Mouse (Mus musculus) embryonic fibroblast, embryonic 13.5 days (primary cell): Measurements from ENCODE around the gene Apbb1ip. TPM values are rescaled to one million over a fixed set of nuclear protein-coding genes. Genes with fewer than 3 reads are reported as not detected.

Experiments used
- H3K27ac ChIP-seq: 2 replicates; pipeline ENCODE4 v1.5.1; 2012; ENCODE audit warnings: low read length, control low read depth, inconsistent platforms; ENCODE audit not compliant: insufficient read depth
- H3K4me1 ChIP-seq: 2 replicates; pipeline ENCODE4 v1.6.1; 2011; ENCODE audit warnings: low read length; ENCODE audit not compliant: control insufficient read depth, insufficient read depth
- H3K4me3 ChIP-seq: 2 replicates; pipeline ENCODE4 v1.5.1; 2011; ENCODE audit warnings: mild to moderate bottlenecking, control low read depth, low read length; ENCODE audit not compliant: insufficient read depth
- CTCF ChIP-seq: IDR thresholded peaks from 2 replicates; pipeline ENCODE4 v1.5.1; 2011; ENCODE audit warnings: mild to moderate bottlenecking, control low read depth, low read length, moderate library complexity, borderline replicate concordance; ENCODE audit not compliant: insufficient read depth
- POLR2A ChIP-seq: IDR thresholded peaks from 2 replicates; pipeline ENCODE4 v1.6.1; 2011; ENCODE audit warnings: low read depth, mild to moderate bottlenecking, control low read depth, low read length, moderate library complexity
- polyA plus RNA-seq: library from polyadenylated mRNA; stranded (reverse); fragments of >200 nt; gene quantifications from 2 replicates; pipeline ENCODE4 v1.2.4, GENCODE M21; 2011; ENCODE audit warnings: low read depth; ENCODE audit not compliant: missing spikeins, insufficient read length

Gene Apbb1ip
- polyA plus RNA-seq, 1 experiment = 34.8 TPM

DNA sequence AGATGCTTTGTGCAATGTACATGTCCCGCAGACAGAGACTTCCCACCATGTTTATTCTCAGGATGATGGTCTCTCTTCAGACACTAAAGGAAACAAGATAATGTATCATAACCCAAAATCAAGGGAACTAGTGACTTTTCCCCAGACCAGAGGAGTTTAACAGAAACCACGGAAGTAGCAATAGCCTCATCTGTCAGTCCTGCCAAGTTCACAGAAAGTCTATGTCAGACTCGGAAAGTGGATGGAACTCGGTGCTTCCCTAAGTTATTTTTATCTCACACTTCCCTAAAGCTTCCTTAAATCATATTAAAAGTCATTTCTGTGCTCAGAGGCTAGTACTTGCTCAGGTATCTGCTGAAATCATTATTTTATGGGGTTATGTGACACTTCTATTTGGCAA, 21.4 kb upstream of the Apbb1ip start:
- no peak overlapping the region for H3K4me3 ChIP-seq
- no peaks in the 10 kb centered on the region for H3K4me1 ChIP-seq
- H3K27ac ChIP-seq = no peak overlapping the region
- TF ChIP-seq CTCF (no peak), POLR2A (no peak)

GRCm38 (mm10) chr2:22753461-22754075, 20.3 kb upstream of the Apbb1ip start:
- Histone ChIP-seq H3K4me1 (no peaks in the 10 kb centered on the region), H3K27ac (no peak overlapping the region), H3K4me3 (no peak overlapping the region)
- TF ChIP-seq CTCF (no peak), POLR2A (no peak)

DNA sequence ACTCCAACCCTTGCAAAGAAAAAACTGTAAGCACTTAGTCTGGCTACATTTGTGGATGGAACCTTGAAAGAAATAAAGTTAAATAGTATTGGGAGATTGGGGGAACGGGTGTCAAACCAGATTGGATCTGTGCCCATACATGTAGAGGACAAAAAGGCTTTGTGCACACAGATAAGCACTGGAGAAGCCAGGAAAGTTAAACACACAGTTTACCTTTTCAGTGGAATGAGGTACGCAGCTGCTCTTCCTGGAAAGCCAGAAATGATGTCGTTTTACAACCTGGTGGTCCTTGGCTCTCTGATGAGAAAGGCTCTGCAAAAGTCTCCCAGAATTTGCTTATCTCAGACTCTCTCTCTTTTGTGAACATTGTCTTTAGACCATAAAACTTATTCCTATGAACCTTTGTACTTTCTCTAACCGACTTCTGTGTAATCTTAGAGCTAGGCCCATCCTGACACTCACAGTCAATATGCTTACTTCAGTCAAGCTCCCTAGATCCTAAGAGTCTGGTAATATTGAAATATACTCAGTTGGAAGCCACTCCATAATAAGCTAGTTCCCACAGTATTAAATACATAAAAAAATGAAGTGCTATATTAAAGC, 19.6 kb upstream of the Apbb1ip start:
- no peak overlapping the region for H3K4me3 ChIP-seq
- no peaks in the 10 kb centered on the region for H3K4me1 ChIP-seq
- H3K27ac ChIP-seq = no peak overlapping the region
- TF ChIP-seq POLR2A (no peak), CTCF (no peak)

DNA sequence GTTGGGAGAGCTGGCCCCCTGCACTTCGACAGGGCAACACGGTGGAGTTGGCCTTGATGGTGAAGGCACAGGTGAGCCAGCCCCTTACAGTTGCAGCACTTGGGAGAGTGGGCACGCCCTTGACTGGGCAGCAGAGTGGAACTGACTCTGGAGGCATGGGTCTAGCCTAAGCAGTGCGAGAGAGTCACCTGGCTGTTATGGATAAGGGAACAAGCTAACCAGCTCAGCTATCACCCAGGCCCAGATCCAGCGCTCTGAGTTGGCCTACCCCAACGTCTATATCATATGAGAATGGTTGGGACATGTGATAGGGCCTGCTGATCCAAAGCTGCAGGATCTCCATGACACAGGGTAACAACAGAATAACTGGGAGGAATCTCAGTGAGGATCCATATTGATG, 18.3 kb upstream of the Apbb1ip start:
- H3K4me1 ChIP-seq = no peaks in the 10 kb centered on the region
- TF ChIP-seq POLR2A (no peak), CTCF (no peak)
- H3K4me3 ChIP-seq = no peak overlapping the region
- H3K27ac ChIP-seq = no peak overlapping the region

- TF ChIP-seq POLR2A (no peak), CTCF (peak; percentile 2; the same call in 1 of the 2 replicates)
These were observed 15.5 kb upstream of the Apbb1ip start for GRCm38 (mm10) chr2:22758310-22758972.

GRCm38 (mm10) chr2:22760452-22760851, 13.4 kb upstream of the Apbb1ip start:
- TF ChIP-seq POLR2A (no peak), CTCF (no peak)
- peaks cover 4% of the 10 kb centered on the region; the same call in 1 of the 2 replicates for H3K4me1 ChIP-seq
- H3K27ac ChIP-seq = peak overlapping the region; percentile 29; the same call in 1 of the 2 replicates
- no peak overlapping the region for H3K4me3 ChIP-seq

More at GRCm38 (mm10) chr2:22758310-22758972, 15.5 kb upstream of the Apbb1ip start:
- Histone ChIP-seq H3K4me3 (no peak overlapping the region), H3K4me1 (peaks cover 4% of the 10 kb centered on the region; the same call in 1 of the 2 replicates), H3K27ac (no peak overlapping the region)

- Histone ChIP-seq H3K4me3 (no peak overlapping the region), H3K27ac (peak overlapping the region; percentile 29; the same call in 1 of the 2 replicates), H3K4me1 (peaks cover 4% of the 10 kb centered on the region; the same call in 1 of the 2 replicates)
- TF ChIP-seq CTCF (no peak), POLR2A (no peak)
These were observed 12.8 kb upstream of the Apbb1ip start for GRCm38 (mm10) chr2:22761103-22761521.

DNA sequence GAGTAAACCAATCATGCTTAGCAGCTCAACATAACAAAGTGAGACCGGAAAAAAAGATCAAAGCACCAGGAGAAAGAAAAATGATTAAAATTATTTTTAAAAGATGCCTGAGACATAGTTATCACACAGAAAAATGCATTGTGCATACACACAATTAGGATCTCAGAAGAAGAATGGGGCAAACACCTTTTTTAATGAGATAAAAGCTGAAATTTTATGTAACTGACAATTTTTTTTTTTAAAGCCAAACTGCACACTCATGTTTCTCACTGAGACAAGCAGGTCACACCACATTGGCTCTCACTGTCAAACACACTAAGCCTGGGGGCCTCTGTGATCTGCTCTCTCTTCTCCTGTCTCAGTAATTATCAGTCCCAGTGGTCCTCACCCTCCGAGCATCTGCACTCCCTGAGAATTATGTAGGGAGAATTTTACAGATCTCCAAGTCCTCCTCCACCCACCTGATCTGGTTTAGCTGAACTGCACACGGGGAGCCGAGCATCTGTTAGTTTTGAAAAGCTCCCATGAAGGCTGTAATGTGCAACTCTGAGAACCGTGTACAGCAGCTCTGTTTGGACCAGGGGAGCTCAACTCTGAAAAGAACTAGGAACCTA, 9.0 kb upstream of the Apbb1ip start:
- no peak overlapping the region for H3K4me3 ChIP-seq
- H3K27ac ChIP-seq = no peak overlapping the region
- TF ChIP-seq POLR2A = no peak
- TF ChIP-seq CTCF = no peak
- H3K4me1 ChIP-seq = peaks cover 6% of the 10 kb centered on the region; the same call in 1 of the 2 replicates

DNA sequence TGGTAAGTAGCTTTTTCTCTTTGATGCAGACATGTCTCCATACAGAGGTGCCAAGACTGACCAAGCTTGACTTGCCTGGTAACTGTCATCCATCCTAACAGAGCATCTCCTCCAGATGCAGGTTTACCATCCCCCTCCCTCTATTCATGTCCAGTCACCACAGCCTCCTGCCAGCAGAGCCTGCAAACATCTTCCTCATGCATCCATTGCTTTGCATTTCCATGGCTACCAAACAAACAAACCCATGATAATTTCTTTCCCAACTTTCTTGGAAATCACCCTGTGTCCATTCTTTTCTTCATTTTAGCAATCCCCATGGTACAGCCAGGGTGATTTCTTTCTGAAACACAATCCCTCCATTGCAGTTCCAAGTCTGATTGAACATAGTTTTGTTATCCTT, 2.6 kb upstream of the Apbb1ip start:
- Histone ChIP-seq H3K4me1 (peaks cover 6% of the 10 kb centered on the region; the same call in 1 of the 2 replicates), H3K27ac (peak overlapping the region; percentile 74; the same call in 1 of the 2 replicates), H3K4me3 (no peak overlapping the region)
- TF ChIP-seq POLR2A (no peak), CTCF (no peak)
